Mouse (Mus musculus) heart, embryonic 10.5 days (tissue): ENCODE measurements around the gene Sdk1. TPM values are rescaled to one million over a fixed set of nuclear protein-coding genes. Genes with fewer than 3 reads are reported as not detected.

ENCODE experiments used
- DNase-seq: peaks from one replicate; pipeline ENCODE4 v3.0.0-alpha.2; 2017; ENCODE audit warnings: low spot score
- H3K27ac ChIP-seq: fragments of 300-500 bp; sonication (generic); 2 replicates; pipeline ENCODE4 v1.5.1; 2016; ENCODE audit warnings: mild to moderate bottlenecking
- H3K27me3 ChIP-seq: fragments of 300-500 bp; sonication (generic); 2 replicates; pipeline ENCODE4 v1.6.1; 2016; ENCODE audit warnings: mild to moderate bottlenecking; ENCODE audit not compliant: poor library complexity, insufficient read depth, severe bottlenecking
- H3K36me3 ChIP-seq: fragments of 300-500 bp; sonication (generic); 2 replicates; pipeline ENCODE4 v1.6.1; 2016; ENCODE audit warnings: mild to moderate bottlenecking, moderate library complexity
- H3K4me1 ChIP-seq: fragments of 300-500 bp; sonication (generic); 2 replicates; pipeline ENCODE4 v1.6.1; 2016; ENCODE audit warnings: mild to moderate bottlenecking
- H3K4me3 ChIP-seq: fragments of 300-500 bp; sonication (generic); 2 replicates; pipeline ENCODE4 v1.5.1; 2016; ENCODE audit warnings: mild to moderate bottlenecking, moderate library complexity
- H3K9me3 ChIP-seq: fragments of 300-500 bp; sonication (generic); 2 replicates; pipeline ENCODE4 v1.6.1; 2016; ENCODE audit warnings: mild to moderate bottlenecking, moderate library complexity
- WGBS: fragments of 180-500 bp; shearing (Covaris S2); methylation state at CpG from one replicate; pipeline ENCODE4 v1.1.7; 2016; 5-methylcytosine and 5-hydroxymethylcytosine counted together
- polyA plus RNA-seq: library from polyadenylated mRNA; unstranded; fragments of >200 nt; fragmentation: Nextera tagmentation; extraction: Ambion mirVana; gene quantifications from 2 replicates; pipeline ENCODE4 v1.2.1, GENCODE M21; 2016

Sdk1 gene
- polyA plus RNA-seq, 1 experiment from 2014 or later, result 3.1 TPM

DNA sequence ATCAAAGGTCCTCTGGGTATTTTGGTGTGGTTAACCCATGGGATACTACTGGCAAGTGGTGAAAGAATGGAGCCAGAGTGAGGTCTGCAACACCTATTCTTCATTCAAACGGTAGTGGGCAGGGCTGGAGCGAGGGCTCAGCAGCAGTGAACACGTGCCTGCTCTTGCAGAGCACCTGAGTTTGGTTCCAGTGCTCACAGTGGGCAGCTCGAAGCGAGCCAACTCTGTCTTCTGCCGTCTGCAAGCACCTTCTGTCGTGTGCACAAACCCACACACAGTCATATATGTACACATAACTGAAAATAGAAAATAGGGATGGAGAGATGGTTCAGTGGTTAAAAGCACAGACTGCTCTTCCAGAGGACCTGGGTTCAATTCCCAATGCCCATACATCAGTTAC, 1017.4 kb downstream of the Sdk1 start:
- H3K36me3 ChIP-seq, result no peaks in the 10 kb centered on the region
- H3K27me3 ChIP-seq, result no peaks in the 10 kb centered on the region
- no peak for DNase-seq
- no peak overlapping the region for H3K27ac ChIP-seq
- 72% methylated on average over 7 of the region's 7 CpGs for WGBS
- H3K9me3 ChIP-seq, result no peaks in the 10 kb centered on the region
- no peaks in the 10 kb centered on the region for H3K4me1 ChIP-seq
- H3K4me3 ChIP-seq, result no peak overlapping the region

DNA sequence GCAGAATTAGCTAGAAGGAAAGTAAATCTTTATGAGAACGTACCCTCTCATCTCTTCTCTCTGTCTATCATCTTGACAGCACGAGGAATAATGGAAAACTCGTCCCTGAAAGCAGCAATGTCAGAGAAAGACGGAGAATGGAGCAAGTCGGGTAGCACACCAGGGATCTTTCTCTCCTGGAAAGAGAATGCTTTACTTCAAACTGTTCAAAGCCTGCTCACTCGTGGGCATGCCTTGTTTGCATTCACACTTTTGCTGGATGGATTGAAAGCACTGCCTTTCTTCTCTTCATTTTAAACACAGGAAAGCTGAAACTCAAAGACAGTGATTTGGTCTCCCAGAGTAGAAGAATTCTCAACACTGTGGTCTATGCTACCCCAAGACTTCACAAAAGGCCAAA, 1020.8 kb downstream of the Sdk1 start:
- WGBS, result 55% methylated on average over 6 of the region's 6 CpGs
- Histone ChIP-seq H3K9me3 (no peaks in the 10 kb centered on the region), H3K27me3 (no peaks in the 10 kb centered on the region), H3K27ac (no peak overlapping the region), H3K4me1 (no peaks in the 10 kb centered on the region), H3K4me3 (no peak overlapping the region), H3K36me3 (no peaks in the 10 kb centered on the region)
- DNase-seq, result no peak

Other genes starting within 250 kb of the Sdk1 start
- gene Card11, start 240.9 kb upstream of the Sdk1 start, polyA plus RNA-seq, result 0.11 TPM in 1 of 2 replicates, not detected in the other